Mouse (Mus musculus) heart, adult 2 months (tissue): ENCODE results near the gene Comtd1. TPM values are rescaled to one million over a fixed set of nuclear protein-coding genes. Genes with fewer than 3 reads are reported as not detected.

ENCODE experiments used
- DNase-seq, 2 experiments: peaks; one replicate each; pipeline ENCODE4 v3.0.0; 2021
- H3K27ac ChIP-seq: fragments of 200-600 bp; 2 replicates; pipeline ENCODE4 v1.8.1; 2022
- H3K27me3 ChIP-seq: fragments of 200-500 bp; 2 replicates; pipeline ENCODE4 v1.6.1; 2012; ENCODE audit warnings: mild to moderate bottlenecking, low read length, inconsistent platforms, mixed read lengths; ENCODE audit not compliant: control insufficient read depth, insufficient read depth
- H3K36me3 ChIP-seq: fragments of 200-500 bp; 2 replicates; pipeline ENCODE4 v1.6.1; 2012; ENCODE audit warnings: low read length, inconsistent platforms; ENCODE audit not compliant: control insufficient read depth, insufficient read depth
- H3K4me1 ChIP-seq: fragments of 200-500 bp; 2 replicates; pipeline ENCODE4 v1.6.1; 2011; ENCODE audit warnings: low read length; ENCODE audit not compliant: control insufficient read depth, insufficient read depth
- H3K4me3 ChIP-seq: fragments of 200-600 bp; 2 replicates; pipeline ENCODE4 v1.8.1; 2022
- H3K79me2 ChIP-seq: fragments of 200-500 bp; replicated peaks from 2 replicates; pipeline ENCODE4 v1.6.1; 2012; ENCODE audit warnings: mild to moderate bottlenecking, inconsistent platforms, low read length, moderate library complexity, mixed read lengths; ENCODE audit not compliant: control insufficient read depth, insufficient read depth
- H3K9ac ChIP-seq: fragments of 200-500 bp; 2 replicates; pipeline ENCODE4 v1.6.1; 2012; ENCODE audit warnings: low read depth, mild to moderate bottlenecking, control low read depth, inconsistent platforms, low read length, mixed read lengths
- CTCF ChIP-seq: fragments of 200-600 bp; IDR thresholded peaks from 2 replicates; pipeline ENCODE4 v1.8.1; 2022; ENCODE audit warnings: antibody characterized with exemption, mild to moderate bottlenecking, moderate library complexity
- EP300 ChIP-seq: fragments of 200-500 bp; IDR thresholded peaks from 2 replicates; pipeline ENCODE4 v1.6.1; 2011; ENCODE audit warnings: low read depth, low read length, control low read depth; ENCODE audit not compliant: insufficient read depth
- POLR2A ChIP-seq: fragments of 200-500 bp; IDR thresholded peaks from 2 replicates; pipeline ENCODE4 v1.6.1; 2011; ENCODE audit warnings: mild to moderate bottlenecking, low read depth, low read length, control low read depth; ENCODE audit not compliant: insufficient read depth
- WGBS: fragments of 180-500 bp; shearing (Covaris S2); methylation state at CpG from one replicate; pipeline ENCODE4 v1.1.7; 2018; 5-methylcytosine and 5-hydroxymethylcytosine counted together
- intact Hi-C: fragments of 180-260 bp; cut with DNase I; formaldehyde crosslinking; loops from one replicate; pipeline ENCODE4 v1.15.1; 2025
- polyA plus RNA-seq: library from polyadenylated mRNA; depleted of rRNA; stranded (reverse); fragments of >200 nt; gene quantifications from 2 replicates; pipeline ENCODE4 v1.2.3, GENCODE M21; 2012; rRNA removed
- total RNA-seq, 2 experiments: library from RNA; stranded (reverse); gene quantifications; 2 replicates each; pipeline ENCODE4 v1.2.3; 2021

Comtd1 gene
- total and polyA plus RNA-seq, 3 experiments: 5.6 to 10.2 (median 8.3) TPM

GRCm38 (mm10) chr14:21801624-21802023 is 47.2 kb downstream of the Comtd1 start:
- WGBS: 65% methylated on average over 7 of the region's 7 CpGs

GRCm38 (mm10) chr14:21800641-21801040 is 48.1 kb downstream of the Comtd1 start:
- Histone ChIP-seq H3K4me1 (no peaks in the 10 kb centered on the region), H3K79me2 (no peaks in the 10 kb centered on the region), H3K36me3 (no peaks in the 10 kb centered on the region), H3K27ac (no peak overlapping the region), H3K27me3 (no peaks in the 10 kb centered on the region), H3K4me3 (no peak overlapping the region), H3K9ac (no peak overlapping the region)
- intact Hi-C loops: no loop called here
- DNase-seq: no peak
- TF ChIP-seq POLR2A: no peak
- no peak for TF ChIP-seq EP300
- no peak for TF ChIP-seq CTCF
- 91% methylated on average over 4 of the region's 4 CpGs for WGBS

More at GRCm38 (mm10) chr14:21801624-21802023, 47.2 kb downstream of the Comtd1 start:
- Histone ChIP-seq H3K36me3 (no peaks in the 10 kb centered on the region), H3K4me1 (no peaks in the 10 kb centered on the region), H3K27ac (no peak overlapping the region), H3K79me2 (no peaks in the 10 kb centered on the region), H3K4me3 (no peak overlapping the region), H3K27me3 (no peaks in the 10 kb centered on the region), H3K9ac (no peak overlapping the region)
- intact Hi-C loops: no loop called here
- DNase-seq: no peak
- TF ChIP-seq POLR2A (no peak), EP300 (no peak), CTCF (no peak)

Other genes starting within 250 kb of the Comtd1 start
- not detected for gene Dupd1, start 134.4 kb downstream of the Comtd1 start, total RNA-seq
- 0.12 TPM in 1 of 2 replicates, not detected in the other for gene Dupd1, start 134.4 kb downstream of the Comtd1 start, polyA plus RNA-seq
- gene Samd8, start 98.4 kb downstream of the Comtd1 start, total RNA-seq: 10 to 100 TPM; 28.8 to 31.6 TPM
- gene Samd8, start 98.4 kb downstream of the Comtd1 start, polyA plus RNA-seq: 10.1 and 18.6 TPM in 2 replicates
- gene Dusp13, start 97.8 kb downstream of the Comtd1 start, total RNA-seq: under 1 TPM; 0.48 to 0.70 TPM
- 0.45 and 1.2 TPM in 2 replicates for gene Dusp13, start 97.8 kb downstream of the Comtd1 start, polyA plus RNA-seq
- 100 to 1,000 TPM; 441 to 506 TPM for gene Vdac2, start 23.7 kb downstream of the Comtd1 start, total RNA-seq
- 228 and 349 TPM in 2 replicates for gene Vdac2, start 23.7 kb downstream of the Comtd1 start, polyA plus RNA-seq
- gene Zfp503, start 140.6 kb upstream of the Comtd1 start, total RNA-seq: 1 to 10 TPM; 1.4 to 1.5 TPM
- 0.88 and 1.5 TPM in 2 replicates for gene Zfp503, start 140.6 kb upstream of the Comtd1 start, polyA plus RNA-seq
- gene Lrmda, start 170.7 kb upstream of the Comtd1 start, total RNA-seq: 1 to 10 TPM; 1.0 to 1.1 TPM
- gene Lrmda, start 170.7 kb upstream of the Comtd1 start, polyA plus RNA-seq: 0.43 and 0.44 TPM in 2 replicates